Mouse (Mus musculus) myocyte (in vitro differentiated cells): ENCODE results near the gene B3galnt2.

Experiments used
- CEBPB ChIP-seq: IDR thresholded peaks from 2 replicates; pipeline ENCODE4 v1.6.1; 2011; ENCODE audit warnings: mild to moderate bottlenecking, moderate library complexity; ENCODE audit not compliant: poor library complexity, insufficient read depth, severe bottlenecking
- E2F4 ChIP-seq: IDR thresholded peaks from one replicate; pipeline ENCODE4 v1.6.1; 2011; ENCODE audit warnings: mild to moderate bottlenecking, control low read depth, moderate library complexity; ENCODE audit not compliant: insufficient read depth
- MAX ChIP-seq: IDR thresholded peaks from one replicate; pipeline ENCODE4 v1.6.1; 2011; ENCODE audit warnings: low read depth, mild to moderate bottlenecking, control low read depth
- MYOD1 ChIP-seq, 3 experiments: IDR thresholded peaks; one replicate each; pipeline ENCODE4 v1.6.1; 2011; ENCODE audit warnings: control low read depth in 2 of 3, low read depth in 2 of 3, mild to moderate bottlenecking in 2 of 3, moderate library complexity in 1 of 3; ENCODE audit not compliant: insufficient read length in 2 of 3, control insufficient read depth in 1 of 3
- MYOG ChIP-seq, 3 experiments: IDR thresholded peaks; one replicate each; pipeline ENCODE4 v1.6.1; 2011; ENCODE audit warnings: control low read depth in 2 of 3, low read depth in 2 of 3, mild to moderate bottlenecking in 2 of 3; ENCODE audit not compliant: insufficient read length in 2 of 3, control insufficient read depth in 1 of 3, insufficient read depth in 1 of 3
- POLR2A ChIP-seq: IDR thresholded peaks from one replicate; pipeline ENCODE4 v1.6.1; 2011; ENCODE audit warnings: low read depth, mild to moderate bottlenecking, control low read depth, moderate library complexity; ENCODE audit not compliant: insufficient read length
- POLR2AphosphoS2 ChIP-seq: IDR thresholded peaks from one replicate; pipeline ENCODE4 v1.6.1; 2011; ENCODE audit warnings: low read depth, control low read depth; ENCODE audit not compliant: insufficient read length
- REST ChIP-seq: IDR thresholded peaks from one replicate; pipeline ENCODE4 v1.6.1; 2011; ENCODE audit warnings: mild to moderate bottlenecking, control low read depth, moderate library complexity; ENCODE audit not compliant: insufficient read depth, insufficient read length
- SRF ChIP-seq: IDR thresholded peaks from one replicate; pipeline ENCODE4 v1.6.1; 2011; ENCODE audit warnings: low read depth; ENCODE audit not compliant: control insufficient read depth, insufficient read length
- TCF12 ChIP-seq: IDR thresholded peaks from one replicate; pipeline ENCODE4 v1.6.1; 2011; ENCODE audit warnings: mild to moderate bottlenecking, control low read depth; ENCODE audit not compliant: poor library complexity, insufficient read depth, severe bottlenecking
- TCF3 ChIP-seq: IDR thresholded peaks from one replicate; pipeline ENCODE4 v1.6.1; 2011; ENCODE audit warnings: low read depth, control low read depth; ENCODE audit not compliant: insufficient read length
- USF1 ChIP-seq: IDR thresholded peaks from one replicate; pipeline ENCODE4 v1.6.1; 2011; ENCODE audit warnings: low read depth, mild to moderate bottlenecking, control low read depth, moderate library complexity

GRCm38 (mm10) chr13:13911341-13911740, 42.9 kb upstream of the B3galnt2 start:
- TF ChIP-seq POLR2A (no peak), E2F4 (no peak), MYOD1 (IDR thresholded peaks at IDR 0.05; ENCODE audit: control insufficient read depth in 1 of 3, insufficient read length in 2 of 3, low read depth in 2 of 3) (no peak), MAX (no peak), CEBPB (no peak), SRF (no peak), REST (no peak), USF1 (no peak), POLR2AphosphoS2 (no peak), TCF3 (no peak), TCF12 (no peak), MYOG (IDR thresholded peaks at IDR 0.05; ENCODE audit: control insufficient read depth in 1 of 3, insufficient read depth in 1 of 3, insufficient read length in 2 of 3, low read depth in 2 of 3) (no peak)
